Mouse (Mus musculus) midbrain, postnatal 0 days (tissue): ENCODE results near the gene Fam196b. TPM values are rescaled to one million over a fixed set of nuclear protein-coding genes. Genes with fewer than 3 reads are reported as not detected.

Source experiments
- ATAC-seq: fragments of 200-750 bp; cut with Nextera tagmentation; 2 replicates; pipeline ENCODE4 v1.8.0; 2017; ENCODE audit warnings: moderate number of reproducible peaks, mild to moderate bottlenecking, moderate TSS enrichment, moderate library complexity; ENCODE audit not compliant: low FRiP score
- DNase-seq: peaks from one replicate; pipeline ENCODE4 v3.0.0-alpha.2; 2015; ENCODE audit warnings: low spot score
- H3K27ac ChIP-seq: fragments of 300-500 bp; sonication (generic); 2 replicates; pipeline ENCODE4 v1.5.1; 2014; ENCODE audit warnings: low read depth, mild to moderate bottlenecking, low read length, mixed read lengths
- H3K27me3 ChIP-seq: fragments of 300-500 bp; sonication (generic); 2 replicates; pipeline ENCODE4 v1.6.1; 2014; ENCODE audit warnings: low read length, control low read depth, mixed read lengths; ENCODE audit not compliant: insufficient read depth
- H3K36me3 ChIP-seq: fragments of 300-500 bp; sonication (generic); 2 replicates; pipeline ENCODE4 v1.6.1; 2014; ENCODE audit warnings: low read length, control low read depth, mixed read lengths; ENCODE audit not compliant: insufficient read depth
- H3K4me1 ChIP-seq: fragments of 300-500 bp; sonication (generic); 2 replicates; pipeline ENCODE4 v1.6.1; 2014; ENCODE audit warnings: mild to moderate bottlenecking, control low read depth, antibody characterized with exemption, low read length, mixed read lengths; ENCODE audit not compliant: insufficient read depth
- H3K4me2 ChIP-seq: fragments of 300-500 bp; sonication (generic); 2 replicates; pipeline ENCODE4 v1.6.1; 2014; ENCODE audit warnings: low read depth, mild to moderate bottlenecking, low read length, mixed read lengths; ENCODE audit not compliant: poor library complexity, severe bottlenecking
- H3K4me3 ChIP-seq: fragments of 300-500 bp; sonication (generic); 2 replicates; pipeline ENCODE4 v1.5.1; 2014; ENCODE audit warnings: low read depth, mild to moderate bottlenecking, low read length, moderate library complexity
- H3K9ac ChIP-seq: fragments of 300-500 bp; sonication (generic); replicated peaks from 2 replicates; pipeline ENCODE4 v1.6.1; 2014; ENCODE audit warnings: mild to moderate bottlenecking, low read length, moderate library complexity, mixed read lengths; ENCODE audit not compliant: poor library complexity, severe bottlenecking
- H3K9me3 ChIP-seq: fragments of 300-500 bp; sonication (generic); 2 replicates; pipeline ENCODE4 v1.6.1; 2016; ENCODE audit warnings: low read length, control low read depth
- CTCF ChIP-seq: IDR thresholded peaks from 2 replicates; pipeline ENCODE4 v1.5.1; 2016; ENCODE audit warnings: antibody characterized with exemption, mild to moderate bottlenecking
- WGBS: fragments of 180-500 bp; shearing (Covaris S2); extraction: QIAGEN DNeasy Blood & Tissue Kit; methylation state at CpG from one replicate; pipeline ENCODE4 v1.1.7; 2014; 5-methylcytosine and 5-hydroxymethylcytosine counted together
- polyA plus RNA-seq: library from polyadenylated mRNA; unstranded; fragments of >200 nt; fragmentation: Nextera tagmentation; extraction: Ambion mirVana; gene quantifications from 2 replicates; pipeline ENCODE4 v1.2.1, GENCODE M21; 2015
- total RNA-seq: library from RNA; depleted of rRNA; stranded (reverse); fragments of >200 nt; gene quantifications from 2 replicates; pipeline ENCODE4 v1.2.3, GENCODE M21; 2014; rRNA removed

Fam196b gene
- total RNA-seq (9.2 and 10.1 TPM in 2 replicates), polyA plus RNA-seq (3.2 and 3.4 TPM in 2 replicates)

GRCm38 (mm10) chr11:34314534-34315379, at the start of gene Fam196b:
Gene Fam196b (plus strand): TSS chr11:34314822.
- Histone ChIP-seq H3K4me2 (peak within 1 kb of the TSS; percentile 55), H3K9me3 (no peaks in the 10 kb centered on the region), H3K36me3 (no peaks in the 10 kb centered on the region), H3K4me3 (peak within 1 kb of the TSS; percentile 45), H3K9ac (peak within 1 kb of the TSS; percentile 59), H3K27ac (peak within 1 kb of the TSS; percentile 34; the same call in 1 of the 2 replicates), H3K27me3 (no peaks in the 10 kb centered on the region), H3K4me1 (peaks cover 5% of the 10 kb centered on the region; the same call in 1 of the 2 replicates)
- TF ChIP-seq CTCF: peak; percentile 84
- peak; percentile 86 for DNase-seq
- peak; percentile 57; the same call in 1 of the 2 replicates for ATAC-seq
- WGBS: 2% methylated on average over 13 of the region's 13 CpGs

- no peak overlapping the region for H3K27ac ChIP-seq
- DNase-seq (no peak), ATAC-seq (no peak)
- H3K9me3 ChIP-seq: no peaks in the 10 kb centered on the region
- H3K4me2 ChIP-seq: no peak overlapping the region
- no peak for TF ChIP-seq CTCF
- WGBS: 53% methylated on average over 10 of the region's 10 CpGs
- no peaks in the 10 kb centered on the region; the same call in 1 of the 2 replicates for H3K27me3 ChIP-seq
- H3K36me3 ChIP-seq: no peaks in the 10 kb centered on the region
- peaks cover 6% of the 10 kb centered on the region; the same call in 1 of the 2 replicates for H3K4me1 ChIP-seq
- no peak overlapping the region for H3K9ac ChIP-seq
- H3K4me3 ChIP-seq: no peak overlapping the region
Observed at GRCm38 (mm10) chr11:34272016-34272415, 42.6 kb upstream of the Fam196b start.

- Histone ChIP-seq H3K27me3 (no peaks in the 10 kb centered on the region; the same call in 1 of the 2 replicates), H3K9me3 (no peaks in the 10 kb centered on the region), H3K4me1 (peaks cover 6% of the 10 kb centered on the region; the same call in 1 of the 2 replicates), H3K4me2 (no peak overlapping the region), H3K27ac (no peak overlapping the region), H3K36me3 (no peaks in the 10 kb centered on the region), H3K4me3 (no peak overlapping the region), H3K9ac (no peak overlapping the region)
- ATAC-seq (no peak), DNase-seq (peak; percentile 40)
- 41% methylated on average over 2 of the region's 2 CpGs for WGBS
- peak; percentile 67 for TF ChIP-seq CTCF
Observed at GRCm38 (mm10) chr11:34275941-34276340, 38.7 kb upstream of the Fam196b start.

- Histone ChIP-seq H3K9me3 (no peaks in the 10 kb centered on the region), H3K36me3 (no peaks in the 10 kb centered on the region), H3K4me2 (peak overlapping the region; percentile 30), H3K9ac (no peak overlapping the region), H3K27ac (no peak overlapping the region), H3K4me1 (peaks cover 6% of the 10 kb centered on the region; the same call in 1 of the 2 replicates), H3K27me3 (no peaks in the 10 kb centered on the region), H3K4me3 (no peak overlapping the region)
- ATAC-seq (peak; percentile 47; the same call in 1 of the 2 replicates), DNase-seq (peak; percentile 59)
- no peak for TF ChIP-seq CTCF
- WGBS: 27% methylated on average over 14 of the region's 14 CpGs
Observed at GRCm38 (mm10) chr11:34276363-34277046, 38.1 kb upstream of the Fam196b start.

GRCm38 (mm10) chr11:34277047-34277445, 37.6 kb upstream of the Fam196b start:
- WGBS: 44% methylated on average over 3 of the region's 3 CpGs
- Histone ChIP-seq H3K4me3 (no peak overlapping the region), H3K9me3 (no peaks in the 10 kb centered on the region), H3K27me3 (no peaks in the 10 kb centered on the region), H3K4me1 (peaks cover 6% of the 10 kb centered on the region; the same call in 1 of the 2 replicates), H3K36me3 (no peaks in the 10 kb centered on the region), H3K27ac (no peak overlapping the region), H3K9ac (no peak overlapping the region), H3K4me2 (peak overlapping the region; percentile 30; the same call in 1 of the 2 replicates)
- DNase-seq (no peak), ATAC-seq (no peak)
- no peak for TF ChIP-seq CTCF
